Mouse (Mus musculus): ENCODE measurements around the gene Chrnb1. TPM values are rescaled to one million over a fixed set of nuclear protein-coding genes. Genes with fewer than 3 reads are reported as not detected.

The Chrnb1 gene
- polyA plus RNA-seq, 1 experiment from 2014 or later, result 1.2 TPM

GRCm38 (mm10) chr11:69781828-69782227 is 13.9 kb downstream of the Chrnb1 start:
- Histone ChIP-seq H3K4me1 (no peaks in the 10 kb centered on the region), H3K27me3 (no peaks in the 10 kb centered on the region), H3K27ac (replicated peaks) (no peak overlapping the region), H3K9me3 (no peaks in the 10 kb centered on the region), H3K36me3 (peaks cover 6% of the 10 kb centered on the region), H3K9ac (replicated peaks) (no peak overlapping the region), H3K4me2 (replicated peaks) (no peak overlapping the region), H3K4me3 (no peak overlapping the region)
- 41% methylated on average over 4 of the region's 4 CpGs for WGBS
- no peak for ATAC-seq (replicated peaks)

DNA sequence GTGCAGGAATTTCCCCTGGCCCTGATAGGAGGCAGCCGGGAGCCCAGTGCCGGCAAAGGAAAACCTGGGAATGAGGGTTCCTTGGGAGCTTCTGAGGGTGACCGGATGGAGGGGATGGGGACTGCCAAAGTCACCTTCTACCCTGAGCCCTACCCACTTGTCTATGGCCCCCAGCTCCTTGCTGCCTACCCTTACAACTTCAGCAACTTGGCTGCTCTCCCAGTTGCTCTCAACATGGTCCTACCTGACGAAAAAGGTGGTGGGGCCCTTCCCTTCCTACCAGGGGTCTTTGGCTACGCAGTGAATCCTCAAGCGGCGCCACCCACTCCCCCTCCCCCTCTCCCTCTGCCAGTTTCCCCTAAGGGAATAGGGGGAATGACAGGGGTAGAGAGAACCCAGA is 16.8 kb downstream of the Chrnb1 start:
- no peak overlapping the region for H3K27ac ChIP-seq (replicated peaks)
- WGBS, result 59% methylated on average over 7 of the region's 7 CpGs

GRCm38 (mm10) chr11:69778258-69778982 is 17.3 kb downstream of the Chrnb1 start:
- H3K4me2 ChIP-seq (replicated peaks), result no peak overlapping the region
- 71% methylated on average over 23 of the region's 23 CpGs for whole genome bisulfite sequencing
- H3K9ac ChIP-seq (replicated peaks), result no peak overlapping the region
- H3K4me1 ChIP-seq, result no peaks in the 10 kb centered on the region
- H3K27me3 ChIP-seq, result no peaks in the 10 kb centered on the region
- H3K9me3 ChIP-seq, result no peaks in the 10 kb centered on the region
- peaks cover 8% of the 10 kb centered on the region for H3K36me3 ChIP-seq
- no peak overlapping the region for H3K27ac ChIP-seq (replicated peaks)
- H3K4me3 ChIP-seq, result no peak overlapping the region
- ATAC-seq (replicated peaks), result no peak

More for the DNA sequence above, 16.8 kb downstream of the Chrnb1 start:
- H3K9ac ChIP-seq (replicated peaks), result no peak overlapping the region
- H3K9me3 ChIP-seq, result no peaks in the 10 kb centered on the region
- H3K4me2 ChIP-seq (replicated peaks), result no peak overlapping the region
- ATAC-seq (replicated peaks), result no peak
- no peaks in the 10 kb centered on the region for H3K4me1 ChIP-seq
- peaks cover 8% of the 10 kb centered on the region for H3K36me3 ChIP-seq
- no peak overlapping the region for H3K4me3 ChIP-seq
- H3K27me3 ChIP-seq, result no peaks in the 10 kb centered on the region

DNA sequence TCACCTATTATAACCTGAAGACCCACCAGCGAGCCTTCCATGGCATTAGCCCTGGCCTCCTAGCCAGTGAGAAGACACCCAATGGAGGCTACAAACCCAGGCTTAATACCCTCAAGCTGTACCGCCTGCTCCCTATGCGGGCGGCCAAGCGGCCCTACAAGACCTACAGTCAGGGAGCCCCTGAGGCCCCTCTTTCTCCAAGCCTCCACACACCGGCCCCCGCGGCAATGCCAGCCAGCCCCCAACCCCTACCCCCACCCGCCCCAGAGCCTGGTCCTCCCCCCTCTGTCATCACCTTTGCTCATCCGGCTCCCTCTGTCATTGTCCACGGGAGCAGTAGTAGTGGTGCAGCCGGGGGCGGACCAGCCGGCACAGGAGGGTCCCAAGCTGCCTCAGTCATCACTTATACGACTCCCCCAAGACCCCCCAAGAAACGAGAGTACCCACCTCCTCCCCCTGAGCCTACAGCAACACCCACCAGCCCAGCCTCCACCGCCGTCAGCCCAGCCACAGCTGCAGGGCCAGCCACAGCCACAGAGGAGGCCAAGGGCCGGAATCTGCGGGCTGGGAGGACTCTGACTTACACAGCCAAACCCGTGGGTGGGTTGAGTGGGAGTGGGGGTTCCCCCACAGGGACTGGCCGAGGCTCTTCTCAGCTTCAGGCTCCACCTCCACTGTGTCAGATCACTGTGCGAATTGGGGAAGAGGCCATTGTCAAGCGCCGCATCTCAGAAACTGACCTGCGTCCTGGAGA is 18.1 kb downstream of the Chrnb1 start:
- Histone ChIP-seq H3K9ac (replicated peaks) (no peak overlapping the region), H3K27me3 (no peaks in the 10 kb centered on the region), H3K4me1 (no peaks in the 10 kb centered on the region), H3K27ac (replicated peaks) (no peak overlapping the region), H3K4me3 (no peak overlapping the region), H3K9me3 (no peaks in the 10 kb centered on the region), H3K4me2 (replicated peaks) (no peak overlapping the region), H3K36me3 (peaks cover 8% of the 10 kb centered on the region)
- WGBS, result 65% methylated on average over 26 of the region's 26 CpGs
- 0 out of 2 replicates have a peak, but pooled peaks have one; percentile 41 for ATAC-seq (replicated peaks)

GRCm38 (mm10) chr11:69776488-69776887 is 19.3 kb downstream of the Chrnb1 start:
- 89% methylated on average over 20 of the region's 20 CpGs for WGBS
- Histone ChIP-seq H3K36me3 (peaks cover 8% of the 10 kb centered on the region), H3K4me1 (no peaks in the 10 kb centered on the region), H3K4me3 (no peak overlapping the region), H3K9ac (replicated peaks) (no peak overlapping the region), H3K4me2 (replicated peaks) (no peak overlapping the region), H3K27ac (replicated peaks) (no peak overlapping the region), H3K27me3 (no peaks in the 10 kb centered on the region), H3K9me3 (no peaks in the 10 kb centered on the region)
- ATAC-seq (replicated peaks), result no peak

DNA sequence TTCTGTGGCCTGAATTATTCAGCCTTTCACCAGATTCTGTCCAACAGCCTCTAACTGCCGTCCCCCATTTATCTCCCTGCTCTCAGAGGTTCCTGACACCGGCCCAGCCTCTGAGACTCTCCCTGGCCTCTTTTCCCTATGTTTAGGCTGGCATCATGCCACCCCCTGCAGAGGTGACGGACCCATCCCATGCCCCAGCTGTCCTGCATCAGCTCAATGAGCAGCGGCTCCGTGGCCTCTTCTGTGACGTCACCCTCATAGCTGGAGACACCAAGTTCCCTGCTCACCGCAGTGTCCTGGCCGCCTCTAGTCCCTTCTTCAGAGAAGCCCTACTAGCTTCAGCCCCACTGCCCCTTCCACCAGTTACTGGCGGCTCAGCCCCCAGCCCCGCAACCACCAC is 20.0 kb downstream of the Chrnb1 start:
- no peak overlapping the region for H3K9ac ChIP-seq (replicated peaks)
- H3K27me3 ChIP-seq, result no peaks in the 10 kb centered on the region
- no peaks in the 10 kb centered on the region for H3K4me1 ChIP-seq
- no peak overlapping the region for H3K4me2 ChIP-seq (replicated peaks)
- no peak for ATAC-seq (replicated peaks)
- no peak overlapping the region for H3K4me3 ChIP-seq
- H3K36me3 ChIP-seq, result peaks cover 8% of the 10 kb centered on the region
- WGBS, result 76% methylated on average over 10 of the region's 10 CpGs
- no peaks in the 10 kb centered on the region for H3K9me3 ChIP-seq
- no peak overlapping the region for H3K27ac ChIP-seq (replicated peaks)

DNA sequence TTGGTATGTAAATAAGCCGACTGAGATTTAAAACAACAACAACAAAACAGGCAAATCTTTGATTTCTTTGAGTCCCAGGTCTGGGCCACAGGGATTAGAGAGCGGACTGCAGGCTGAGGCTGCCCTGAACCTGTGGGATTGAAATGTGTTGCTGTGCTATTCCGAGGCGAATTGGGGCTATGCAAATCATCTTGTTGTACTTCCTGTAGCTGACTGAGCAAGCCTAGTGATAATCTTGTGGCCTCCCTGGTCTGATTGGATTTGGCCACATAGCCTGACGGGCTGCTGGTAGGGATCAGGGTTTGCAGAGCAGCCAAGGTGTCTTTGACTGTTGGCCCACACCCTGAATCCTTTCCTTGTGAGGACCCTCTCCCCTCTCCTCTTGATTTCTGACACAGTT is 20.8 kb downstream of the Chrnb1 start:
- Histone ChIP-seq H3K4me2 (replicated peaks) (no peak overlapping the region), H3K4me1 (no peaks in the 10 kb centered on the region), H3K27me3 (no peaks in the 10 kb centered on the region), H3K9ac (replicated peaks) (no peak overlapping the region), H3K4me3 (no peak overlapping the region), H3K9me3 (no peaks in the 10 kb centered on the region), H3K36me3 (peaks cover 8% of the 10 kb centered on the region), H3K27ac (replicated peaks) (no peak overlapping the region)
- WGBS, result 56% methylated on average over 5 of the region's 5 CpGs
- no peak for ATAC-seq (replicated peaks)

- Histone ChIP-seq H3K9ac (replicated peaks) (no peak overlapping the region), H3K4me1 (peaks cover 23% of the 10 kb centered on the region), H3K27me3 (no peaks in the 10 kb centered on the region), H3K4me2 (replicated peaks) (peak overlapping the region; percentile 51; the same call in 1 of the 2 replicates), H3K9me3 (no peaks in the 10 kb centered on the region), H3K27ac (replicated peaks) (no peak overlapping the region), H3K36me3 (no peaks in the 10 kb centered on the region), H3K4me3 (peak overlapping the region; percentile 79; the same call in 1 of the 2 replicates)
- WGBS, result 79% methylated on average over 4 of the region's 4 CpGs
- no peak for ATAC-seq (replicated peaks)
These were observed 28.2 kb downstream of the Chrnb1 start for GRCm38 (mm10) chr11:69767625-69767909.

DNA sequence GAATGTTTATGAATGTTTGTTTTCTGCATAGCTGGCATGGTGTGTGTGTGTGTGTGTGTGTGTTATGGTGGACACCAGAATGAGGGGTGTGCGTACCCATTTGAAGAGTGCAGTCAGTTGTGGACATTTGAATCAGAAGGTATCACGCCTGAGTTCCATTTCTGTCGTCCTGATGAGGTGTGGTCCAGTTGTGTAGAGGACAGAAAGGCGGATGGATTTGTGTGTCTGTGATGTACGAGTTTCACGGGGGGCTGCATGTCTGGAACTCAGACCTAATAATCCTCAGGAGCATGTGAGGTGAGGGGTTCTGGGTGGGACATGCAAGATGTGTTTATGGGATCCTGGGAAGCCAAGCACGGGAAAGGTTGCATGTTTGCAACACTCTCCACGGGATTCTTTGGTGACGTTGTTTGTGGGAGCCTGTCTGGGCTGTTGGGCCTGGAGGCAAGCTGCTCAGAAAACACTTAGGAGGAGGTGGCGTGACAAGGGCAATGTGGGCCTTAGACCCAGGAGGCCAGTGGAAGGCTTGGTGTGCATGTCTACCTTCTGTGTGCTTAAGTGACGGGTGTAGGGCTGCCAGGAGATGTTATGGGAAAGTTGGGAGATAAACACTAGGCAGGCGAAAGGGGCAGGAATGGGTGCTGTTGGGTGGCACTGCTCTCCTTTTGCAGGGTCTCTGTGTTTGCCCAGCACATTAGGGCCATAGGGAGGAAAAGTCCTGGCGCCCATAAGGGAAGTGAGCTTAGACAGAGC is 28.7 kb downstream of the Chrnb1 start:
- no peak for ATAC-seq (replicated peaks)
- 67% methylated on average over 13 of the region's 13 CpGs for WGBS
- peak overlapping the region; percentile 92 for H3K9ac ChIP-seq (replicated peaks)
- H3K36me3 ChIP-seq, result no peaks in the 10 kb centered on the region
- peak overlapping the region; percentile 51 for H3K4me2 ChIP-seq (replicated peaks)
- H3K27me3 ChIP-seq, result no peaks in the 10 kb centered on the region
- H3K9me3 ChIP-seq, result no peaks in the 10 kb centered on the region
- 0 out of 2 replicates have a peak overlapping the region, but pooled peaks have one; percentile 76 for H3K27ac ChIP-seq (replicated peaks)
- peaks cover 23% of the 10 kb centered on the region for H3K4me1 ChIP-seq
- H3K4me3 ChIP-seq, result peak overlapping the region; percentile 79

DNA sequence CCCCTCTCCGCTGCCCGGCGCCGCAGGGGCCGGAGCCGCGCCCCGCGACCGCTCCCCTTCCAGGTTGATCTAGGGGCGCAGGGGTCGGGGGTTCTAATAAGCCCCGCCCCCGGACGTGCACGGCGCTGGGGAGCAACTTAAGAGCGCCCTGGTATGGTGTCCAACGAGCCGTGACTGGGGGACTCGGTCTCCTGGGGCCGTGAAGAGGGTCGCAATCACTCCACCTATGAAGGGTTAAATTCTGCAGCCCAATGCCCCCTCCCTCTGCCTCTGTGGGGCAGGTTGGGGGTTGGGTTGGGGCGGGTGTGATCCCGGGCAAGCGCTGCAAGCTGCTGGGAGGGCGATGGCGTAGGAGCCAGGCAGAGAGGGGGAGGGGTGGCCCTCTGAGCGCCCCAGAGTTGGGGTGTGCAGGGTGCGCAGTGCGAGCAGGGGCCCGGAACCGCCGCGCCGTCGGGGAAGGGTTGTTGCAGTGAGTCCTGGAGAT is 29.6 kb downstream of the Chrnb1 start:
- H3K36me3 ChIP-seq, result no peaks in the 10 kb centered on the region
- peak; percentile 78 for ATAC-seq (replicated peaks)
- peak overlapping the region; percentile 51 for H3K4me2 ChIP-seq (replicated peaks)
- H3K9me3 ChIP-seq, result no peaks in the 10 kb centered on the region
- no peaks in the 10 kb centered on the region for H3K27me3 ChIP-seq
- peak overlapping the region; percentile 76 for H3K27ac ChIP-seq (replicated peaks)
- WGBS, result 1% methylated on average over 36 of the region's 37 CpGs
- peak overlapping the region; percentile 79 for H3K4me3 ChIP-seq
- peaks cover 23% of the 10 kb centered on the region for H3K4me1 ChIP-seq
- H3K9ac ChIP-seq (replicated peaks), result peak overlapping the region; percentile 92

DNA sequence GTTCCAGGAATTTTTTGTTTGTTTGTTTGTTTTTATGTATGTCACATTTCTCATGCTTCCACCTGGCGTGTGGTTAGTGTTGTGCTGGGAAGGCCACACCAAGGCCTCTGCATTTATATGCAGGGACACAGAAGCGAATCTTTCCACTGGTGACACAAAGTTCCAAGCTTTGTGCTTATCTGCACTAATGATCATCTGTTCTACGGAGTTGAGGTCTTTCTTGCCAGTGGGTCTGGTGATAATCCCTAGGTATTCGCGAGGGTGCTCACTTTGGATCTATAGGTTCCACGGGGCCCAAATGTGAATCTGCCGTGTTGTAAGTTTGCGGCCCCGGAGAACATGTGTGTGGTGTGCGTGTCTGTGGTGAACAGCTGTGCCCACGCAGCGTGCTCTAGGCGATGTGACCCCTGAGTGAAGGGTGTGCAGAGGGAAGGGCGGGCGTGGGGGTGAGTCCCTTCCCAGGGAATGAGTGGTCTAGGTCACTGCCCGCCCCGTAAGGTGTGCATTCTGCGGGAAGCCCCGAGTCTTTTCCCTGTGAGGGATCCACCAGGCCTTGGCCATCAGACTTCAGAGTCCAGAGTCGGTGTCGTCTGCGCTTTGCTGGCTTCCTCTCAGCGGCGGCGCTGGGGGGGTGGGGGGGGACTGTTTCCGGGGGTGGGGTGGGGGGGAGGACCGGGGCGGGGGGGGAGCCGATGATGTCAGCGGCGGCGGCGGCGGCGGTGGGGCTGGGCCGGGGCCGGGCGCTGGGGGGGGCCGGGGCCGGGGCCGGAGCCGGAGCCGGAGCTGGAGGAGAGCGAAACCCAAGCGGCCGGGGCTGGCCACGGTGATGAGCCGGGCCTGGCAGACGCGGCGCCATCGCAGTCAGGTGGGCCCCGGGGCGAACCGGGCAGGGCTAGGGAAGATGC is 30.3 kb downstream of the Chrnb1 start, which contains the start of gene Zbtb4:
Gene Zbtb4, plus strand, starts transcription at position 692 of the 905 bp plus-strand sequence.
- Histone ChIP-seq H3K4me3 (peak within 1 kb of the TSS; percentile 79), H3K9me3 (no peaks in the 10 kb centered on the region), H3K4me2 (replicated peaks) (peak within 1 kb of the TSS; percentile 51), H3K9ac (replicated peaks) (peak within 1 kb of the TSS; percentile 92), H3K4me1 (peaks cover 29% of the 10 kb centered on the region), H3K36me3 (no peaks in the 10 kb centered on the region), H3K27ac (replicated peaks) (peak within 1 kb of the TSS; percentile 76), H3K27me3 (no peaks in the 10 kb centered on the region)
- WGBS, result 17% methylated on average over 51 of the region's 55 CpGs
- peak; percentile 60 for ATAC-seq (replicated peaks)

All from forebrain, embryonic 15.5 days (tissue).